Mouse (Mus musculus): ENCODE results near the gene Gas7.

DNA sequence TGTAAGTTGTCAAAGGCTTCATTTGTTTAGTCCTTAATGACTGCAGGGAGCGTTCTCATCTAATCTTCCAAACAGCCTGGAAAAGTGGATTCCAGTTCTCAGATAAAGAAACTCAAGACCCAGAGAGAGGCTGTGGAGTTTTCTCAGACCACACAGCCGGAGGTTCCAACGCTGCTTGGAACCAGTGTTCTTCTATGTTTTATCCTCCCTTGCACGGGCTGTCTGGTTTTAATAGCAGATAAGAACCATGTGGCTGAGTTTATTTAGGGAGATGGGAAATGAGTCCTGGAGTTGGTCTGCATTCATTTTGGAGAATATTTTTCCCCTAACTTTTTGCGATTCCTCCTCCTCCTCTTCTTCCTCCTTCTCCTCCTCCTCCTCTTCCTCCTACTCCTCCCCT is 26.5 kb downstream of the Gas7 start:
- TF ChIP-seq CTCF (IDR thresholded peaks at IDR 0.05; ENCODE audit: low read depth) (no peak), EP300 (IDR thresholded peaks at IDR 0.05; ENCODE audit: low read depth) (no peak)
